Mouse (Mus musculus) cortical plate, adult 2 months (tissue): ENCODE measurements around the gene Rnaseh2b. TPM values are rescaled to one million over a fixed set of nuclear protein-coding genes. Genes with fewer than 3 reads are reported as not detected.

Experiments
- H3K27ac ChIP-seq: fragments of 200-500 bp; 2 replicates; pipeline ENCODE4 v1.5.1; 2012; ENCODE audit warnings: low read length, control low read depth, inconsistent platforms; ENCODE audit not compliant: insufficient read depth
- H3K4me1 ChIP-seq: fragments of 200-500 bp; 2 replicates; pipeline ENCODE4 v1.6.1; 2011; ENCODE audit warnings: low read length; ENCODE audit not compliant: control insufficient read depth, insufficient read depth
- H3K4me3 ChIP-seq: fragments of 200-500 bp; 2 replicates; pipeline ENCODE4 v1.5.1; 2011; ENCODE audit warnings: mild to moderate bottlenecking, low read length, control low read depth; ENCODE audit not compliant: insufficient read depth
- CTCF ChIP-seq: fragments of 200-500 bp; IDR thresholded peaks from 2 replicates; pipeline ENCODE4 v1.5.1; 2011; ENCODE audit warnings: mild to moderate bottlenecking, control low read depth, low read length; ENCODE audit not compliant: insufficient read depth; ENCODE audit errors: extremely low read depth
- POLR2A ChIP-seq: fragments of 200-500 bp; IDR thresholded peaks from 2 replicates; pipeline ENCODE4 v1.6.1; 2011; ENCODE audit warnings: mild to moderate bottlenecking, low read length, control low read depth; ENCODE audit not compliant: insufficient read depth; ENCODE audit errors: extremely low read depth
- polyA plus RNA-seq: library from polyadenylated mRNA; depleted of rRNA; stranded (reverse); fragments of >200 nt; gene quantifications from 2 replicates; pipeline ENCODE4 v1.2.3, GENCODE M21; 2012

Gene Rnaseh2b
- polyA plus RNA-seq, 1 experiment: 11.5 TPM

DNA sequence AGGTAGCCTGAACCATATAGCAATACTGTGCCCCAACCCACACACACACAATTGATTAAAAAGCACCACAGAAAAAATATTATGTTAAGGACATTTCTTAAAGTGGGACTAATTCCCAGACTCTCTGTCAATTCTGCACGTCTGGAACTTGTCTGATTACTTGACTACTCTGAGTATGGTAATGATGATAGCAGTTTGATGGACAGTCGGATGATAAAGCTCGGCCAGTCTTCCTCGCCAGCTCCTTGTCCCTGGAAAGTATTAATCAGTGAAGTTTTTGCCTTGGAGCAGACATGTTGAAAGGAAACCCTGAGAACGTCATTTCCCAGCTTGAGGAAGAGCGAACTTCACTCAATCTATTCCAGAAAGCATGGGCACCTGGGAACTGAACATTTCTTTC lies 34.3 kb upstream of the Rnaseh2b start:
- H3K27ac ChIP-seq: no peak overlapping the region
- TF ChIP-seq CTCF: no peak
- no peak for TF ChIP-seq POLR2A
- H3K4me1 ChIP-seq: no peaks in the 10 kb centered on the region
- H3K4me3 ChIP-seq: no peak overlapping the region

DNA sequence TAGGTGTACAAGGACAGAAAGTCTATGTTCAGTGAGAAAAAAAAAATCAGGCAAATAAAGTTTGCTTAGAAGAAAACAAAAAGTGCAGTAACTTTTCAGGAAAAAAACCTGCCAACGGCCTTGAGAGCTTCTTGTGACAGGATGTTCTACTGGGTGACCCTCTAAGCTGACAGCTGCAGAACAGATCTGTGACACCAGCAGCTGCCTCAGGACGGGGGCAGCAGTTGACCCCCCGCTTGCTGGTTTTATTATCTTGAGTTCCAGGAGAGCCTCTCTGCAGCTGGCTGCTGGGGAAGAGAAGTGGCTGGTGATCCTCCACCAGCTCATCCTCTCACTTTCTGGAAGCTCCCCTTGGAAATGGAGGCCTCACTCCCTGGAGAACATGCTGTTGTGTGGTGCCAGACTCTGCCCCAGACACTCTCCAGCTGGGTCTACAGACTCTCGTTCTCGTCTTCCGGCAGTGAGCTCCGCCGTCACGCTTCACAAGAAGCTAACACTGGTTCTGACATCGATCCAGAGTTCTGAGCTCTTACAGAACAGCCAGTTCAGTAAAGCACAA lies 33.3 kb upstream of the Rnaseh2b start:
- Histone ChIP-seq H3K4me3 (no peak overlapping the region), H3K4me1 (no peaks in the 10 kb centered on the region)
- TF ChIP-seq CTCF: no peak
- no peak for TF ChIP-seq POLR2A

DNA sequence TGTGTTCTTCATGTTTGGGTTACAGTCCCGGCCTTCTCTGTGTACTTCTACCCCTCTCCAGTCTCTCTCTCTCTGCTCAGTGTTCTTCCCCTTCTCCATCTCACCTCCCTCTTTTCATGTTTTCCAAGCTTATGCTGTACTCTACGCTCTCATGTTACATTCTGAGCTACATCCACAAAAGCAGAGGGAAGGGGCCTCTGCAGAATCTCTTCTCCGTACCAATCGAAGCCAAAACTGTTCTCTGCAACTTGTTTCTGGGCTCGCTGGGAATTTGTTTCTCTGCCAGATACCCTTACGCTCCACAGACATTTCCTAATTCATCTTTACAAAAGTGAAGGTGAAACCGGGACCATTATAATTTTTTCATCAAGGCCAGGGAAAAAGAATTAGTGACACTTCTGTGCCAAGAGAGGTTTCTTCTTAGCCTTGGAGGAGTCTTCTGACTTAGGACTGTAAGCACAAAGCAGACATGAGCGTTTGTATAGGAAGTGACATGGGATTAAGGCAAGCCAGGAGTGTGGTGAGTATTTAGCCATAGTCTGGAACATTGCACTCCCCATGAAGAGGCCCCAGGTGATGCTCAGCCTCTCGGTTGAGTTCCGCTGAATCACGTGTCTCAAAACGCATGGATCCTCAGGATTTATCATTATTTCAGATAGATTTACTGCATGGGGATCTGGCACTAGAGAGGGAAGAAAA lies 21.5 kb upstream of the Rnaseh2b start:
- TF ChIP-seq POLR2A (no peak), CTCF (no peak)

More for the DNA sequence above, 33.3 kb upstream of the Rnaseh2b start:
- H3K27ac ChIP-seq: no peak overlapping the region

DNA sequence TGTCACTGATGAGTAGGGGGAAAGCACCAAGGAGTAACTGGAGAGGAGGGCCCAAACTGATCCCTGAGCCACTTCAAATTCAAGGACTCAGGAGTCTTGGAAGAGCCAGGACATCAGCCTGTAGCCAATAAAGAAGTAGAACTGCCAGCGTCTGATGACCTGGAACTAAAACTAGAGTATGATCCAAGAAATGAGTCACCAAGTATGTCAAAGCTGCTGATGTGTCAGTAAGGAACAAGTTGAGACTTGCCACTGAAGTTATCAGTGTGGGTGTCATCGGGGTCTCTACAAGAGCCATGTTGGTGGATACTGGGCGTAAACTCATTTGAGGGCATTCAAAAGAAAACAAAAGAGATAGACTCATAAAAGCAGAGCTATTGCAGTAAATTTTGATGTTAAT lies 18.8 kb upstream of the Rnaseh2b start:
- Histone ChIP-seq H3K4me3 (no peak overlapping the region), H3K27ac (no peak overlapping the region), H3K4me1 (no peaks in the 10 kb centered on the region)
- TF ChIP-seq POLR2A: no peak
- no peak for TF ChIP-seq CTCF

More for the DNA sequence above, 21.5 kb upstream of the Rnaseh2b start:
- Histone ChIP-seq H3K27ac (no peak overlapping the region), H3K4me1 (no peaks in the 10 kb centered on the region), H3K4me3 (no peak overlapping the region)

DNA sequence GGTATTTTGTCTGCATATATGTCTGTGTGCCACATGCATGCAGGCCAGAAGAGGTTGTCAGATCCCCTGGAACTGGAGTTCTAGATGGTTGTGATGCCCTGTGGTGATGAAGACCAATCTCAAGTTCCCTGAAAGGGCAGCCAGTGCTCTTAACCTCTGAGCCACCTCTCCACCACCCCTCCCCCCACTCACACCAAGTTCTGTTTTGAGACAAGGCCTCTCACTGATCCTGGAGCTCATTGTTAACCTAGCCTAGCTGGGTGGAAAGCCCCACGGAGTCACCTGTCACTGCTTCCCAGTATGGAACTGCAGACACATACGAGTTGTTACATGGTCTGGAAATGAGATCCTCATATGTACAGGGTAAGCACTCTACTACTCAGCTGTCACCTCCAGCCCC lies 9.4 kb upstream of the Rnaseh2b start:
- no peak for TF ChIP-seq POLR2A
- no peak for TF ChIP-seq CTCF
- no peak overlapping the region for H3K4me3 ChIP-seq
- 0 out of 2 replicates have a peak, but pooled peaks cover 2% of the 10 kb centered on the region for H3K4me1 ChIP-seq
- H3K27ac ChIP-seq: no peak overlapping the region

DNA sequence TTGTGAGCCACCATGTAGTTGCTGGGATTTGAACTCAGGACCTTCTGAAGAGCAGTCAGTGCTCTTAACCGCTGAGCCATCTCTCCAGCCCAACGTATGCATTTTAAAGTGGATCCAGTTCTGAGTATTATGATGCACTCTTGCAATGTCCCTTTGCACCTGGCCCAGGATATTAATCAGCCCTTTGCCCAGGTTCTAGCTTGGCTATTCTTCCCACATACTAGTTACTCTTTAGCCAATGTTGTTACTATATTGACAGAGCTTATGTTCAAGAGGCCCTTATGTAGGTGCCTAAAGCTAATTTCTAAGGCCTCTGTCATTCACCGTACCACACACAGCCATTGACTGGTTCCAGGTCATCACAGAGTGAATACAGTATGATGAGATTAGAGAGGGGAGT lies 3.7 kb upstream of the Rnaseh2b start:
- Histone ChIP-seq H3K4me1 (no peaks in the 10 kb centered on the region), H3K27ac (no peak overlapping the region), H3K4me3 (no peak overlapping the region)
- TF ChIP-seq CTCF (no peak), POLR2A (no peak)

DNA sequence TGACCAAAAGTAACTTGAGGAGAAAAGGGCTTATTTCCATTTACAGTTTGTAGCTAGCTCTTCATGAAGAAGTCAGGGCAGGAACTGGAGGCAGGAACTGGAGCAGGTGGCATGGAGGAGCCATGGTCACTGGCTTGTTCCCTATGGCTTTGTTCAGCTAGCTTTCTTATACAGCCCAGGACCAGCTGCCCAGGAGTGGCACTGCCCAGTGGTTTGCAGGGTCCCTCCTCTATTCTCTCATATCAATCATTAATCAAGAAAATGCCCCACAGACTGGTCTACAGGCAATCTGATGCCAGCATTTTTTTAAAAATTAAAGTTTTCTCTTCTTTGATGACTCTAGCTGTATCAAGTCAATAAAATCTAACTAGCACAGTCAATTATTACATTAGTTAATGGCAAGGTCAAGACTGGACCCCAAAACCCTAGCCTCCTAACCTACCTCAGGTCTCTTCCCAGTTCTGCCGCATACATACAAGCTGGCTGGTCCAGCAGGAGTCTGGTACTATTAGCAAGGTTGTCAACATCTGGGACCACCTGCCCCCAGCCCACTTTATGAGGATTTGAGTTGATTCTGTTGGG lies 892 bp upstream of the Rnaseh2b start:
- no peak overlapping the region for H3K4me3 ChIP-seq
- H3K4me1 ChIP-seq: no peaks in the 10 kb centered on the region
- H3K27ac ChIP-seq: no peak overlapping the region
- no peak for TF ChIP-seq POLR2A
- TF ChIP-seq CTCF: no peak

DNA sequence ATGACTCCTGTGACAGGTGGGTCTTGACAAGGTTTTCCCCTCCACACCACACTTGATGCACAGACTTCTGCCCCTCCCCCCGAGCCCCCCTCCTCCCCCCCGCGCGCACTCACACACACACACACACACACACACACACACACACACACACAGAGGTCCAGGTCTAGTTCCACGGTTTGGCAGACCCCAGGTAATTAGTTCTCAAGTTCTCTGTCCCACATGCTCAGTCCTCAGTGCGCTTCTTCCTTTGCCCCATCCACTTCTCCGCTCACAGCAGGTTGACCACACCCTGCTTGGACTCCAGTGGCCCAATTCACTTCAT lies 262 bp upstream of the Rnaseh2b start:
- Histone ChIP-seq H3K4me1 (no peaks in the 10 kb centered on the region), H3K27ac (no peak overlapping the region), H3K4me3 (peak overlapping the region; percentile 44)
- TF ChIP-seq POLR2A (no peak), CTCF (no peak)

DNA sequence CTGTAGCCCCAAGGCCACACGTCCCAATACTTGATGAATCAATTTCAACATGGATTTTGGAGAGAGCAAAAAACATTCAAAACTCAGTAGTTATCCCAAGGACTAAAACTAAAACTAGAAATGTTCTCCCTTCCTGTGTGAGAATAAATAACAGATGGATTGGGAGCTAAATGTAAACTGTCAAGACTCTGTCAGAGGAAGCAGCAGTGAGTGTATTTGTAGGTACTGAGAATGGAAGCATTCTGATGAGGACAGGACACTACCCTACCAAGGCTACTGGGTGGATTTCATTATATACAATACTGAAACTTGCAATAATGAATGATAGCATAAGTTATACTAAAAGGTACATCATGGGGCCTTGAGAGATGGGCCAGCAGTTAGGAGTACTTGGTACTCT lies 6.4 kb downstream of the Rnaseh2b start:
- no peak for TF ChIP-seq POLR2A
- TF ChIP-seq CTCF: no peak
- H3K4me3 ChIP-seq: no peak overlapping the region
- H3K4me1 ChIP-seq: no peaks in the 10 kb centered on the region
- H3K27ac ChIP-seq: no peak overlapping the region

DNA sequence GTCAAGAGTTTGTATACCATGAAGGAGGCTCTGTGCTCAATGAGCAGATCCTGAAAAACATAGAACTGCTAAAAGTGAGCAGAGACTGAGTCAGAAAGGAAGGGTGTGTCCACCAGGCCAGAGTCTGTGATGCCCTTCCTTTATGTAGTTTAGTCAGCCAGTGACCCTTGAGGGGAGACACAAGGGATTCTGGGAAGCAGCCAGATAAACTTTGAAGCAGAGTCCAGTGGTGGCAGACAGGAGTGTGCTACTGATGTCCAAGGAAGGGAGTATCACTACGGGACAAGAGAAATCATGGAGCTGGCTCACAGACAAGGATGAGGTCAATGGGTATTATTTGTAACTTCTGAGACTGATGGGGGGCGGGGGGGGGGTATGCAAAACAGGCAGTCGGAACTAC lies 7.6 kb downstream of the Rnaseh2b start:
- TF ChIP-seq POLR2A: no peak
- no peak for TF ChIP-seq CTCF
- Histone ChIP-seq H3K4me3 (no peak overlapping the region), H3K4me1 (no peaks in the 10 kb centered on the region), H3K27ac (no peak overlapping the region)
